Mouse (Mus musculus): ENCODE results near the gene Cacna1c. TPM values are rescaled to one million over a fixed set of nuclear protein-coding genes. Genes with fewer than 3 reads are reported as not detected.

Gene Cacna1c
- polyA plus RNA-seq (2012; fragmentation: generic; extraction: Trizol): 1 to 10 TPM; 1.1 to 3.4 TPM

GRCm38 (mm10) chr6:119196382-119197305 lies at the start of gene Cacna1c:
TSS of gene Cacna1c (minus strand) at chr6:119196418.

GRCm38 (mm10) chr6:119236241-119236640 lies 40.0 kb upstream of the Cacna1c start, which contains the start of gene Cacna2d4:
TSS of gene Cacna2d4 (plus strand) at chr6:119236526.

DNA sequence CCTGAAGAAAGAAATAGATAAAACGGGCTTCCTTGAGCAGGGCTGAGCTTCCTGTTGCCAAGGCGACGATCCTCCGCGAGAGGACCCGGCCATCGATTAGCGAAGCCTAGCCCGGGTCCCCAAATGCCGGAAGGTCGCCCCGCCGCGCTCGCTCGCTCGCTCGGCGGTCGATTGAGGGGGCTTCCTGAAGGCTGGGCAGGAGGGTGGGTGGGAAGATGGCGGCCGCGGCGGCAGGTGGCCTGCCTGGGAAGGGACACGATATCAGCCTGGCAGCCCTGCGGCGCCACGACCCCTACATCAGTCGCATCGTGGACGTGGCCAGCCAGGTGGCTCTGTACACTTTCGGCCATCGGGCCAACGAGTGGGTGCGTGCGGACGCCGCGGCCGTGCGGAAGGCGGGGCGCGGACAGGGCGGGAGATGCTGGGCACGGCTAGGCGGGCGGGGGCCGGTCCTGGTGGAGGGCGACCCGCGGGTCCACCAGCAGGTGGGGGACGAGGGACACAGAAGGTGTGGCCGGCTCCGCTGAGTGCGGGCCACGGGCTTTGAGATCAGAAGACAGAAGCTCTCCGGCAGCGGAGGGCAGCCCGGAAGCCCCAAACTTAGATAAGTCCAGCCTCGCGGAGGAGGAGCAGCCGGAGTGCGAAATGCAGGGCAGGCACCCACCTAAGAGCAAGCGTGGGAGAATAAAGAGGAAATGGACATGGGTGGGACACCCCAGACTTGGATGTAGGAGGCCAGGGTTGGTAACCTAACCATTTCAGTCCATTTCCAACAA lies 21.0 kb downstream of the Cacna1c start, which contains the start of gene Dcp1b:
TSS of gene Dcp1b (plus strand) at position 176 of the 776 bp plus-strand sequence.

DNA sequence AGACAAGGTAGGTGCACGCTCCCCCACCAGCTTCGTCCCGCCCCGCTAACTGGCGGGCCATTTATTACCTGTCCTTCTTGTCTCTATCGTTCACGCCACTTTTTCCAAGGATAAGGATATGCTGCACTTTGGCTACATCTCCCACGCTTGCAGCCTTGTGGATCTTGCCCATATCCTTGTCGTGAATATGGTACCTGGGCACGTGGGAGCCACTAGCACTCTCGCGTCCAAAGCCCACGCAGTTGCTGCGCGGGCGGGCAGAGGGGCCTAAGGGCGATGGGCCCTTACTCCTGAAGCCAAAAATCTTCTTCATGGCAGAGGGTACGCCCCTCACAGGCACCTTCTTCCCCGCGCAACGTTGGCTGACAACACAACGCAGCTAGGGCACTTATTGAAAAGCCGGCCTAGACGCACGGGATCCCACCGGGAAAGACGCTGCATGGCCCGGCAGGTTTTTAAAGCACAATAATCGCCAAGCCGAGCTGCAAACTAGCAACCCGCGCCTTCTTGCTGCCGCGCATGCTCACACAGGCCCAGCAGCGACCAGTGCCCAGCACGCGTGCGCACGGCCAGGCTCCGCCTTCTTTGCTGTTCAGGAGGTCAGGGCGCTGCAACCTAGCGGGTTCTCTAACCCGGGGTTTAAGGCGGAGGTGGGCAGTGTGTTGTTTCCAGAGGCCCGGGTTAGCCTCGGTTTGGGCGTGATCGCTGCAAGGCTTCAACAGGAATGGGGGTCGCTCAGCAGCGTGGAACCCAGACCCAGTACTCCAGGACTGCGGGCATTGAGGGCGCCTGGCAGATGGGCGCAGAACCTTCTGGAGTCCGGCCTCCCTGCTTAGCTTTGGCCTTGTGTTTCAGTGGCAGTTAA lies 634.2 kb downstream of the Cacna1c start, which contains the start of gene Ankrd26:
TSS of gene Ankrd26 (minus strand) at position 482 of the 865 bp plus-strand sequence.

Other genes starting within 250 kb of the Cacna1c start
- gene Dcp1b, start 21.2 kb downstream of the Cacna1c start, polyA plus RNA-seq (2012; fragmentation: generic; extraction: Trizol): 1 to 10 TPM in 1 of 2 experiments, under 1 TPM in 1; 0.90 to 4.0 TPM
- gene Cacna2d4, start 40.1 kb upstream of the Cacna1c start, polyA plus RNA-seq (2012; fragmentation: generic; extraction: Trizol): under 1 TPM in 1 of 2 experiments, not detected in 1; 0.01 TPM
- not detected for gene Lrtm2, start 134.3 kb upstream of the Cacna1c start, polyA plus RNA-seq (2012; fragmentation: generic; extraction: Trizol)
- gene Adipor2, start 221.3 kb upstream of the Cacna1c start, polyA plus RNA-seq (2012; fragmentation: generic; extraction: Trizol): 10 to 100 TPM; 12.0 to 23.4 TPM